18 mouse cellular contexts compared by ENCODE assay signal in genomic region chr11:116873987-116874386, GRCm38 (mm10). TPM values are rescaled to one million over a fixed set of nuclear protein-coding genes. Genes with fewer than 3 reads are reported as not detected.
A peak's percentile ranks its signal among the peaks of the same experiment; 100 is the strongest.
DNase-seq lines count a peak whose midpoint lies in the region; ATAC-seq lines count a peak whose summit lies in the region.
"Had no signal": no experiment of that assay in that cellular context is flagged by ENCODE, and none has a peak within 500 bp of the region (broad histone marks: within the 10 kb centered on the region; RNA-seq: fewer than 3 reads in every experiment).

No protein-coding gene starts in this region.

- no peaks in the 10 kb centered on the region for H3K4me1 ChIP-seq in embryonic facial prominence, embryonic 11.5 days (ENCODE audit: control insufficient read depth, insufficient read depth, low read length)
- no peaks in the 10 kb centered on the region for H3K4me1 ChIP-seq in embryonic facial prominence, embryonic 10.5 days
- no peaks in the 10 kb centered on the region for H3K4me1 ChIP-seq in limb, embryonic 13.5 days
- H3K4me1 ChIP-seq: forebrain, embryonic 12.5 days had no signal

- WGBS in embryonic facial prominence, embryonic 11.5 days, result 82% methylated on average over 20 of the region's 20 CpGs
- WGBS in embryonic facial prominence, embryonic 10.5 days, result 89% methylated on average over 20 of the region's 20 CpGs
- WGBS in limb, embryonic 13.5 days, result 74% methylated on average over 20 of the region's 20 CpGs

- no peaks in the 10 kb centered on the region for H3K27me3 ChIP-seq in embryonic facial prominence, embryonic 11.5 days (ENCODE audit: control insufficient read depth, insufficient read depth, low read length)
- no peaks in the 10 kb centered on the region for H3K27me3 ChIP-seq in embryonic facial prominence, embryonic 10.5 days (replicated peaks; ENCODE audit: low read depth, poor library complexity, severe bottlenecking)
- H3K27me3 ChIP-seq in limb, embryonic 13.5 days, result no peaks in the 10 kb centered on the region
- H3K27me3 ChIP-seq: forebrain, embryonic 12.5 days had no signal

- H3K4me2 ChIP-seq in embryonic facial prominence, embryonic 11.5 days (ENCODE audit: low read depth, low read length), result no peak overlapping the region
- H3K4me2 ChIP-seq in limb, embryonic 13.5 days (replicated peaks), result no peak overlapping the region
- H3K4me2 ChIP-seq: forebrain, embryonic 12.5 days; hindbrain, embryonic 14.5 days had no signal

- DNase-seq in embryonic facial prominence, embryonic 11.5 days (ENCODE audit: low spot score), result peak; percentile 9
- no peak for DNase-seq in embryonic facial prominence, embryonic 10.5 days (ENCODE audit: low spot score)
- peak; percentile 66 for DNase-seq in right cerebral cortex, adult 18-20 months
- DNase-seq in right cerebral cortex, postnatal 4 days, result no peak
- DNase-seq in cerebellum, postnatal 4 days (ENCODE audit: low spot score in 2 of 2), result no peak
- DNase-seq in heart, postnatal 25 days (ENCODE audit: low spot score), result no peak
- DNase-seq: adrenal gland, adult 8-10 months; cerebellum, adult 9-11 months; gastrocnemius, postnatal 10 days; kidney, adult 11 months; kidney, postnatal 14 days; liver; lung, adult 2 months; midbrain, embryonic 14.5 days had no signal

- H3K9me3 ChIP-seq in embryonic facial prominence, embryonic 11.5 days (replicated peaks; ENCODE audit: control insufficient read depth, low read length), result no peaks in the 10 kb centered on the region
- no peaks in the 10 kb centered on the region for H3K9me3 ChIP-seq in embryonic facial prominence, embryonic 10.5 days
- no peaks in the 10 kb centered on the region for H3K9me3 ChIP-seq in limb, embryonic 13.5 days
- H3K9me3 ChIP-seq: forebrain, embryonic 12.5 days had no signal

- intact Hi-C loops in heart, postnatal 25 days (cut with DNase I), result no loop called here

- no peaks in the 10 kb centered on the region; the same call in 1 of the 2 replicates for H3K36me3 ChIP-seq in embryonic facial prominence, embryonic 11.5 days (replicated peaks; ENCODE audit: control insufficient read depth, insufficient read depth, low read depth, low read length)
- H3K36me3 ChIP-seq in embryonic facial prominence, embryonic 10.5 days (replicated peaks), result peaks cover 44% of the 10 kb centered on the region
- H3K36me3 ChIP-seq in limb, embryonic 13.5 days, result peaks cover 62% of the 10 kb centered on the region

- ATAC-seq in embryonic facial prominence, embryonic 11.5 days (replicated peaks; ENCODE audit: insufficient number of reproducible peaks, low FRiP score, low TSS enrichment, low read depth), result no peak
- ATAC-seq in limb, embryonic 13.5 days (ENCODE audit: low FRiP score, low read depth), result peak; percentile 82
- no peak for ATAC-seq in erythroid progenitor cell, adult 5-6 weeks (replicated peaks; ENCODE audit: low FRiP score, poor library complexity, severe bottlenecking)

- H3K4me3 ChIP-seq in embryonic facial prominence, embryonic 11.5 days (ENCODE audit: low read depth, low read length), result no peak overlapping the region
- no peak overlapping the region for H3K4me3 ChIP-seq in embryonic facial prominence, embryonic 10.5 days
- H3K4me3 ChIP-seq in limb, embryonic 13.5 days, result no peak overlapping the region
- H3K4me3 ChIP-seq: forebrain, embryonic 12.5 days had no signal

- no peak overlapping the region for H3K27ac ChIP-seq in embryonic facial prominence, embryonic 11.5 days (replicated peaks; ENCODE audit: low read depth, low read length)
- H3K27ac ChIP-seq in embryonic facial prominence, embryonic 10.5 days (replicated peaks), result no peak overlapping the region
- no peak overlapping the region for H3K27ac ChIP-seq in limb, embryonic 13.5 days
- H3K27ac ChIP-seq: forebrain, embryonic 12.5 days; hindbrain, embryonic 14.5 days had no signal

- no peak overlapping the region for H3K9ac ChIP-seq in embryonic facial prominence, embryonic 11.5 days (replicated peaks; ENCODE audit: low read length)
- H3K9ac ChIP-seq in limb, embryonic 13.5 days, result no peak overlapping the region
- H3K9ac ChIP-seq: forebrain, embryonic 12.5 days; hindbrain, embryonic 14.5 days had no signal

RNA-seq across cellular contexts. Expression of gene Srsf2, which starts 21.1 kb away (rescaled TPM):
- polyA plus RNA-seq in embryonic facial prominence, embryonic 11.5 days (2014; fragmentation: Nextera tagmentation; extraction: Ambion mirVana), result 1,064 and 1,163 TPM in 2 replicates
- 890 and 902 TPM in 2 replicates for polyA plus RNA-seq in embryonic facial prominence, embryonic 10.5 days (2016; fragmentation: Nextera tagmentation; extraction: Ambion mirVana)
- 789 and 792 TPM in 2 replicates for polyA plus RNA-seq in limb, embryonic 13.5 days (2015; fragmentation: Nextera tagmentation; extraction: Ambion mirVana)
- total RNA-seq in erythroid progenitor cell, adult 5-6 weeks (2015; ENCODE audit: low replicate concordance), result 911 and 1,279 TPM in 2 replicates
- 284 and 388 TPM in 2 replicates for total RNA-seq in erythroid progenitor cell, adult 5-6 weeks (2017; ENCODE audit: low replicate concordance)
- total RNA-seq in heart, postnatal 25 days (2021), result 100 to 1,000 TPM in 1 of 2 experiments, 10 to 100 TPM in 1; 97.1 to 103 TPM

RNA-seq across cellular contexts. Expression of gene Mfsd11, which starts 21.7 kb away (rescaled TPM):
- polyA plus RNA-seq in embryonic facial prominence, embryonic 11.5 days (2014; fragmentation: Nextera tagmentation; extraction: Ambion mirVana), result 33.9 and 35.7 TPM in 2 replicates
- polyA plus RNA-seq in embryonic facial prominence, embryonic 10.5 days (2016; fragmentation: Nextera tagmentation; extraction: Ambion mirVana), result 23.8 and 26.8 TPM in 2 replicates
- 44.3 and 44.8 TPM in 2 replicates for polyA plus RNA-seq in limb, embryonic 13.5 days (2015; fragmentation: Nextera tagmentation; extraction: Ambion mirVana)
- 6.8 and 34.8 TPM in 2 replicates for total RNA-seq in erythroid progenitor cell, adult 5-6 weeks (2015; ENCODE audit: low replicate concordance)
- 7.6 and 15.8 TPM in 2 replicates for total RNA-seq in erythroid progenitor cell, adult 5-6 weeks (2017; ENCODE audit: low replicate concordance)
- total RNA-seq in heart, postnatal 25 days (2021), result 10 to 100 TPM; 34.0 to 36.9 TPM

RNA-seq across cellular contexts. Expression of gene Jmjd6, which starts 30.7 kb away (rescaled TPM):
- polyA plus RNA-seq in embryonic facial prominence, embryonic 11.5 days (2014; fragmentation: Nextera tagmentation; extraction: Ambion mirVana), result 74.2 and 75.1 TPM in 2 replicates
- polyA plus RNA-seq in embryonic facial prominence, embryonic 10.5 days (2016; fragmentation: Nextera tagmentation; extraction: Ambion mirVana), result 88.3 and 97.5 TPM in 2 replicates
- 76.6 and 82.6 TPM in 2 replicates for polyA plus RNA-seq in limb, embryonic 13.5 days (2015; fragmentation: Nextera tagmentation; extraction: Ambion mirVana)
- total RNA-seq in erythroid progenitor cell, adult 5-6 weeks (2015; ENCODE audit: low replicate concordance), result 5.4 and 18.0 TPM in 2 replicates
- total RNA-seq in erythroid progenitor cell, adult 5-6 weeks (2017; ENCODE audit: low replicate concordance), result 5.1 and 10.8 TPM in 2 replicates
- 10 to 100 TPM; 37.1 to 37.7 TPM for total RNA-seq in heart, postnatal 25 days (2021)

RNA-seq across cellular contexts. Expression of gene Mettl23, which starts 30.9 kb away (rescaled TPM):
- 67.0 and 67.8 TPM in 2 replicates for polyA plus RNA-seq in embryonic facial prominence, embryonic 11.5 days (2014; fragmentation: Nextera tagmentation; extraction: Ambion mirVana)
- 56.9 and 58.1 TPM in 2 replicates for polyA plus RNA-seq in embryonic facial prominence, embryonic 10.5 days (2016; fragmentation: Nextera tagmentation; extraction: Ambion mirVana)
- polyA plus RNA-seq in limb, embryonic 13.5 days (2015; fragmentation: Nextera tagmentation; extraction: Ambion mirVana), result 72.2 and 79.0 TPM in 2 replicates
- 27.4 and 60.4 TPM in 2 replicates for total RNA-seq in erythroid progenitor cell, adult 5-6 weeks (2015; ENCODE audit: low replicate concordance)
- 17.8 and 18.4 TPM in 2 replicates for total RNA-seq in erythroid progenitor cell, adult 5-6 weeks (2017; ENCODE audit: low replicate concordance)
- 10 to 100 TPM; 36.6 to 39.4 TPM for total RNA-seq in heart, postnatal 25 days (2021)

RNA-seq across cellular contexts. Expression of gene Mgat5b, which starts 44.7 kb away (rescaled TPM):
- 1.5 and 2.0 TPM in 2 replicates for polyA plus RNA-seq in embryonic facial prominence, embryonic 11.5 days (2014; fragmentation: Nextera tagmentation; extraction: Ambion mirVana)
- 2.3 and 3.3 TPM in 2 replicates for polyA plus RNA-seq in embryonic facial prominence, embryonic 10.5 days (2016; fragmentation: Nextera tagmentation; extraction: Ambion mirVana)
- polyA plus RNA-seq in limb, embryonic 13.5 days (2015; fragmentation: Nextera tagmentation; extraction: Ambion mirVana), result 1.6 and 1.7 TPM in 2 replicates
- total RNA-seq in erythroid progenitor cell, adult 5-6 weeks (2015; ENCODE audit: low replicate concordance), result not detected in 2 replicates
- not detected in 2 replicates for total RNA-seq in erythroid progenitor cell, adult 5-6 weeks (2017; ENCODE audit: low replicate concordance)
- under 1 TPM; 0.21 to 0.34 TPM for total RNA-seq in heart, postnatal 25 days (2021)

Comparison
In these comparisons a context has a peak if more than half of its experiments do, and no peak if none do; other contexts are left out.
1. DNase-seq: peak in embryonic facial prominence, embryonic 11.5 days (single experiment) and right cerebral cortex, adult 18-20 months (single experiment); none in embryonic facial prominence, embryonic 10.5 days (single experiment), right cerebral cortex, postnatal 4 days (single experiment), cerebellum, postnatal 4 days (0 of 2) and heart, postnatal 25 days (single experiment).